Mouse (Mus musculus) C2C12 (cell line): ENCODE measurements around the gene Il1r2. TPM values are rescaled to one million over a fixed set of nuclear protein-coding genes. Genes with fewer than 3 reads are reported as not detected.

ENCODE experiments used
- H3K27me3 ChIP-seq: one replicate; pipeline ENCODE4 v1.6.1; 2011; ENCODE audit not compliant: control insufficient read depth, insufficient read depth, insufficient read length
- H3K36me3 ChIP-seq: one replicate; pipeline ENCODE4 v1.6.1; 2011; ENCODE audit not compliant: control insufficient read depth, insufficient read depth
- H3K4me3 ChIP-seq: one replicate; pipeline ENCODE4 v1.5.1; 2011; ENCODE audit warnings: mild to moderate bottlenecking, control low read depth; ENCODE audit not compliant: poor library complexity, insufficient read depth, severe bottlenecking
- H3K79me2 ChIP-seq: one replicate; pipeline ENCODE4 v1.6.1; 2011; ENCODE audit not compliant: control insufficient read depth, insufficient read depth
- H3K79me3 ChIP-seq: one replicate; pipeline ENCODE4 v1.6.1; 2011; ENCODE audit warnings: low read depth, control low read depth
- H3ac ChIP-seq: one replicate; pipeline ENCODE3; 2011; ENCODE audit warnings: low read depth; ENCODE audit not compliant: control insufficient read depth, insufficient read length
- CEBPB ChIP-seq: IDR thresholded peaks from one replicate; pipeline ENCODE4 v1.6.1; 2011; ENCODE audit warnings: low read depth, mild to moderate bottlenecking, control low read depth, moderate library complexity
- CTCF ChIP-seq: IDR thresholded peaks from one replicate; pipeline ENCODE4 v1.5.1; 2011; ENCODE audit not compliant: control insufficient read depth, insufficient read depth, insufficient read length
- FOSL1 ChIP-seq: IDR thresholded peaks from one replicate; pipeline ENCODE4 v1.8.0; 2011; ENCODE audit warnings: mild to moderate bottlenecking, low read length; ENCODE audit not compliant: poor library complexity, insufficient read depth, severe bottlenecking
- MAX ChIP-seq: IDR thresholded peaks from one replicate; pipeline ENCODE4 v1.6.1; 2011; ENCODE audit warnings: mild to moderate bottlenecking, control low read depth
- MYOD1 ChIP-seq: IDR thresholded peaks from one replicate; pipeline ENCODE4 v1.6.1; 2011; ENCODE audit warnings: low read depth; ENCODE audit not compliant: control insufficient read depth, insufficient read length
- MYOG ChIP-seq: IDR thresholded peaks from one replicate; pipeline ENCODE4 v1.6.1; 2011; ENCODE audit not compliant: control insufficient read depth, insufficient read length; ENCODE audit errors: extremely low read depth
- USF1 ChIP-seq: IDR thresholded peaks from one replicate; pipeline ENCODE4 v1.6.1; 2011; ENCODE audit warnings: low read depth, mild to moderate bottlenecking, control low read depth, moderate library complexity
- polyA plus RNA-seq: library from polyadenylated mRNA; unstranded; fragments of >200 nt; fragmentation: generic; extraction: Trizol; gene quantifications from one replicate; pipeline ENCODE4 v1.2.1, GENCODE M21; 2012; ENCODE audit warnings: missing spikeins

The Il1r2 gene
- polyA plus RNA-seq, 1 experiment, result 0.05 TPM

DNA sequence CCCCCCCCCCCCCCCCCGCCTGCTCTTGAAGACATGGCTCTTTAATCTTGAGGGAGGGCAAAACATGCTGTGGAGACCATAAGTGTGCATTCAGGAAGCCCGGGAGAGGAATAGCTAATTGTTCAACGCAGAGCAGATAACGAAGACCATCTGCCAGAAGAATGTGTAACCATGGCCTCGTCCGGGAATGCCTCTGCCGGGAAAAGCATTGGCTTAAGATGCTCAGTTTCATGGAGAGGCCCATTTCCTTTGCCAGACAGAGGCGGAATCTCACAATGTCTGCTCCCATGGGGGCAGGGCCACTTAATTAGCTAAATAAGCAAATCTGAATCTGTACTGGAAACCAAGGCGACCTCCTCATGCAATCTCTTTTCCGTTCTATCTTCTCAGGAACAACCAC, 43.7 kb downstream of the Il1r2 start:
- no peak for TF ChIP-seq FOSL1
- no peak for TF ChIP-seq USF1
- no peak for TF ChIP-seq MYOD1
- no peak for TF ChIP-seq CTCF
- no peak for TF ChIP-seq MAX
- no peak for TF ChIP-seq CEBPB
- TF ChIP-seq MYOG, result no peak
- no peaks in the 10 kb centered on the region for H3K79me2 ChIP-seq
- no peaks in the 10 kb centered on the region for H3K36me3 ChIP-seq
- H3K4me3 ChIP-seq, result no peak overlapping the region
- no peaks in the 10 kb centered on the region for H3K27me3 ChIP-seq
- no peak overlapping the region for H3ac ChIP-seq
- no peaks in the 10 kb centered on the region for H3K79me3 ChIP-seq

DNA sequence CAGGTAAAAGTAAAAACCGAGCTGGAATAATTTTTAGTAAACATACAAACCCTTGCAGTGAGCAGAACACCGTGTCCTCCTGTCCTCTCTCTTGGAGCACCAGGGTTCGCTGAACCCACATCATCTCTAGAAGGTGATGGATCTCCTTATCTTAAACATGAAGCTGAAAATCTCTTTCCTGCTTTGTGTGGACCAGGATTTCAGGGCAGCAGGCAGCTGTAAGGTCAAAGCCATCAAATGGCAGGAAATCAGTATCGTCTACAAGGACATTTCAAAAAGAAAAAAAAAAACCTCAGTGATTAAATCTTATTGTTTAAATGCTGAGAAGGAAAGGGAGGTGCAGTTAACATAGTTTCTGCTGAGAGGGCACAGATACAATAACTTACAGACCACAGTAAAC, 50.4 kb downstream of the Il1r2 start:
- TF ChIP-seq MAX (no peak), CTCF (no peak), MYOD1 (no peak), MYOG (no peak), USF1 (no peak), FOSL1 (no peak)
- H3K79me3 ChIP-seq, result no peaks in the 10 kb centered on the region

DNA sequence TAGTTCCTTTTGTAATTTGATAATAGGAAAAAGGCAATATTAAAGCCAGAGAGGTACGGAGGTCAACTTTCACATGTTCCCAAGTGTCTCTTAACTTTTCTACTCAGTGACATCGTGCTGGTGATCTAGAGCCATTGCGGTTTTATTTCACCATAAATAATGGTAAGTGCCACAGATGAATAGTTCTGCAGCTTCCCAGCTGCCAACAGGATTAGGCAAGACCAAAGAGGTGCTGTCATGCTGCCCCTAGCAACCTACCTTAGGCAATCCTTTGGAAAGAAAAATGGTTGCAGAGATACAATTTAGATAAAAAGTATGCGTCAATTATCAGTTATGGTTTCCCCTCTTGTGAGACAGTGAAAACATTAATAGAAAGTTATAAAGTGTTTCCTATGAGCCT, 54.6 kb downstream of the Il1r2 start:
- Histone ChIP-seq H3K4me3 (no peak overlapping the region), H3K79me2 (no peaks in the 10 kb centered on the region), H3K36me3 (no peaks in the 10 kb centered on the region), H3K27me3 (no peaks in the 10 kb centered on the region), H3K79me3 (no peaks in the 10 kb centered on the region), H3ac (no peak overlapping the region)
- TF ChIP-seq MYOG (no peak), CEBPB (peak; percentile 54)

More for the DNA sequence above, 50.4 kb downstream of the Il1r2 start:
- H3K27me3 ChIP-seq, result no peaks in the 10 kb centered on the region
- no peak overlapping the region for H3K4me3 ChIP-seq
- no peaks in the 10 kb centered on the region for H3K79me2 ChIP-seq
- no peaks in the 10 kb centered on the region for H3K36me3 ChIP-seq
- H3ac ChIP-seq, result no peak overlapping the region

DNA sequence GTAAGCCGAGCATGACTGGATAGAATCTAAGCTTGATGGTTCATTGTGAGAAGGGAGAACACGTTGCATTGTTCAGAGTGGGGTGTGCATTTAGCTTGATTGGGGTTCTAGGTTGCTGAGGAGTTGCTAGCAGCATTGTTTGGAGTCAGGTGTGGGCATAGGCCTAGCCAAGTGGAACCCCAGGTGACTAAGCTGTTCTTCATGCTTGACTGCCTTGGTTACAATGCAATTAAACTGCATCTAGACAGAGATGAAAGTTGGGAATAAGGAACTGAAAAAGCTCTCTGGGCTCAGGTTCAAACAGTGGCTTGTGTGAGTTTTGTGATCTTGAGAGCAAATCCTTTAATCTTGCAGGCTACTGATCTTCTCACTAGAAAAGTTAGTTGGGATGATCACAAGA, 55.4 kb downstream of the Il1r2 start:
- Histone ChIP-seq H3K79me3 (no peaks in the 10 kb centered on the region), H3K79me2 (no peaks in the 10 kb centered on the region), H3K36me3 (no peaks in the 10 kb centered on the region), H3ac (no peak overlapping the region), H3K27me3 (no peaks in the 10 kb centered on the region), H3K4me3 (no peak overlapping the region)
- no peak for TF ChIP-seq MYOG

DNA sequence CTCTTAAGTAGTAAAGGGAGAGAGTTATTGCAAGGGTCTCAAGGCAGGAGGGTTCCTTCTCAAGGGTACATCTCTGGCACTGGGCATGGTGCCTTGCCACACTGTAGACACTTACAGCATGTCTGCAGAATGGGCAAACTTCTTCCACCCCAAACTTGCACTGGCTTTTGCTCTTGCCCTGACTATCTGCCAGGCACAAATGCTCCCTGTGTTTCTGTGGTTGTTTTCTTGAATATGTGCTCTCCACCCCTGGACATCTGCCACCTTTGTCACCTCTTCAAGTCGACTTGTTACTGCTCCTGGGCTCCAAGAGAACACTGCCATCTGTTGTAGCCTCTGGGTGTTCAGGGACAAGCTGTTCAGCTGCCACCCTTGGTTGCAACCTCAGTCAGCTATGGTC, 57.8 kb downstream of the Il1r2 start:
- no peak overlapping the region for H3ac ChIP-seq
- no peaks in the 10 kb centered on the region for H3K36me3 ChIP-seq
- no peaks in the 10 kb centered on the region for H3K79me2 ChIP-seq
- no peaks in the 10 kb centered on the region for H3K27me3 ChIP-seq
- H3K4me3 ChIP-seq, result no peak overlapping the region
- H3K79me3 ChIP-seq, result no peaks in the 10 kb centered on the region
- no peak for TF ChIP-seq MAX
- TF ChIP-seq CTCF, result no peak
- no peak for TF ChIP-seq MYOG
- no peak for TF ChIP-seq USF1
- no peak for TF ChIP-seq MYOD1
- TF ChIP-seq CEBPB, result no peak
- TF ChIP-seq FOSL1, result no peak

DNA sequence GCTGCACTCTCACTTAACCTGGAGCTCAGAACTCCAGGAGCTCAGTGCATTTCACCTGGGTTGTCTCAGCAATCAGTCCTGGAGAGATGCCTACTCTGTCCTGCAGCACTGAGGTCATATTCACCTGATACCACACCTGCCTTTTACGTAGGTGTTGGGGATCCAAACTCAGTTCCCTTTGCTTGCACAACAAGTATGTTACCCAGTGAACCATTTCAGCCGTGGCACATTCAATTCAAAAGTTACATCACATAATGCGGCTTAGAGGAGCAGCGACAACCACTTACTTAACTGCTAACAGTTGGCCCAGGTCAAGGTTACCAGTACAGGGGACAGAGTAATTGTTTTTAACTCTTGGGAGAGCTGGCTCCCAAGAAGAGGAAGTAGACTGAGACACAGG, 58.8 kb downstream of the Il1r2 start:
- H3K79me3 ChIP-seq, result no peaks in the 10 kb centered on the region

More for the DNA sequence above, 58.8 kb downstream of the Il1r2 start:
- no peaks in the 10 kb centered on the region for H3K79me2 ChIP-seq
- no peak overlapping the region for H3K4me3 ChIP-seq
- no peaks in the 10 kb centered on the region for H3K27me3 ChIP-seq
- H3ac ChIP-seq, result no peak overlapping the region
- TF ChIP-seq CEBPB (no peak), USF1 (no peak), FOSL1 (no peak), MAX (no peak), MYOG (no peak), MYOD1 (no peak)
- no peaks in the 10 kb centered on the region for H3K36me3 ChIP-seq
